In genomic region chr10:120208575-120209538, GRCm38 (mm10) we compare ENCODE assay signal across 8 mouse cellular contexts. TPM values are rescaled to one million over a fixed set of nuclear protein-coding genes. Genes with fewer than 3 reads are reported as not detected.
DNase-seq lines count a peak whose midpoint lies in the region; ATAC-seq lines count a peak whose summit lies in the region.

No protein-coding gene starts in this region.

- peak; percentile 92 for DNase-seq in adipocyte (ENCODE audit: low spot score)
- DNase-seq in embryo, embryonic 10.5 days (ENCODE audit: low spot score): peak; percentile 92
- DNase-seq in gastrocnemius, postnatal 14 days: peak; percentile 92
- DNase-seq in left cerebral cortex, adult 9 months (ENCODE audit: low spot score in 2 of 2): peak; percentile 59 to 92
- peak; percentile 95 for DNase-seq in right cerebral cortex, postnatal 10 days (ENCODE audit: low spot score in 2 of 2)
- DNase-seq in urinary bladder, postnatal 14 days (ENCODE audit: low spot score): peak; percentile 89

- ATAC-seq in inflammation-experienced regulatory T-cells, adult 6 months: peak; percentile 63

- H3K36me3 ChIP-seq in megakaryocyte, embryonic 14.5 days (replicated peaks; ENCODE audit: low read length): peaks cover 47% of the 10 kb centered on the region

- H3K9me3 ChIP-seq in megakaryocyte, embryonic 14.5 days: peaks cover 5% of the 10 kb centered on the region

- H3K4me1 ChIP-seq in megakaryocyte, embryonic 14.5 days: peaks cover 48% of the 10 kb centered on the region

- peak overlapping the region; percentile 100 for H3K4me3 ChIP-seq in megakaryocyte, embryonic 14.5 days (replicated peaks)

- H3K27me3 ChIP-seq in megakaryocyte, embryonic 14.5 days (replicated peaks): no peaks in the 10 kb centered on the region

- intact Hi-C loops in gastrocnemius, postnatal 14 days (cut with DNase I; ENCODE audit: low total_unique reads): no loop called here

RNA-seq across cellular contexts. Expression of gene Irak3, which starts 6.9 kb away (rescaled TPM):
- total RNA-seq in gastrocnemius, postnatal 14 days (2021): 1 to 10 TPM; 2.4 to 2.9 TPM
- polyA plus RNA-seq in inflammation-experienced regulatory T-cells, adult 6 months (2017; shearing (Covaris generic)): 1 to 10 TPM in 1 of 3 experiments, under 1 TPM in 2; 0.54 to 2.1 (median 0.65) TPM
- polyA plus RNA-seq in megakaryocyte, embryonic 14.5 days (2012; ENCODE audit: insufficient read depth, low replicate concordance): 4.9 TPM in 1 of 2 replicates, not detected in the other

RNA-seq across cellular contexts. Expression of gene Tmbim4, which starts 7.5 kb away (rescaled TPM):
- 10 to 100 TPM; 62.4 to 62.7 TPM for total RNA-seq in gastrocnemius, postnatal 14 days (2021)
- polyA plus RNA-seq in inflammation-experienced regulatory T-cells, adult 6 months (2017; shearing (Covaris generic)): 100 to 1,000 TPM; 122 to 164 (median 132) TPM
- 300 and 458 TPM in 2 replicates for polyA plus RNA-seq in megakaryocyte, embryonic 14.5 days (2012; ENCODE audit: insufficient read depth, low replicate concordance)

RNA-seq across cellular contexts. Expression of gene Llph, which starts 18.0 kb away (rescaled TPM):
- 10 to 100 TPM; 12.2 to 15.1 TPM for total RNA-seq in gastrocnemius, postnatal 14 days (2021)
- polyA plus RNA-seq in inflammation-experienced regulatory T-cells, adult 6 months (2017; shearing (Covaris generic)): 10 to 100 TPM; 69.8 to 87.7 (median 80.8) TPM
- polyA plus RNA-seq in megakaryocyte, embryonic 14.5 days (2012; ENCODE audit: insufficient read depth, low replicate concordance): 21.5 and 123 TPM in 2 replicates

Comparison
In these comparisons a context has a peak if more than half of its experiments do, and no peak if none do; other contexts are left out.
1. Peak in every context shown above with its lines: DNase-seq, ATAC-seq and H3K4me3 ChIP-seq.